Mouse (Mus musculus): ENCODE data around the gene Tubgcp6. TPM values are rescaled to one million over a fixed set of nuclear protein-coding genes. Genes with fewer than 3 reads are reported as not detected.
A peak's percentile ranks its signal among the peaks of the same experiment; 100 is the strongest.

Gene Tubgcp6
- polyA plus RNA-seq, 1 experiment from 2014 or later: 15.8 TPM

DNA sequence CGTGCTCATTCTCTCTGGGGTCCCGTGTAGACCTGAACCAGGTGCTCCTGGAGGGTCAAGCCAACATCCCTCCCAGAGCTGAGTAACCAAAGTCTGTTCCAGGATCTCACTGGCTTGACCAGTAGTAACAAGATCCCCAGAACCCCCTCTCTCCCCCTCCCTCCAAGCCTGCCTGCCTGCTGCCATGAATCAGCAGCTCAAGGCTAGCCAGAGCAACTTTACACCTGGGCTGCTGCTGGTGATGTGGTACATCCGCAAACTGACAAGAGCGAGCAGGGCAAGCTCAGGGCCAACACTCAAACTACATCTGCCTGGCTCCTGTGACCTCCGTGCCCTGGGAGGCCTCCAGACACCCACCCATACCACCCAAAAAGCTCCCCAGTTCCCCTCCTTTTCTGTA lies 18.5 kb upstream of the Tubgcp6 start:
- Histone ChIP-seq H3K27me3 (replicated peaks) (peaks cover 66% of the 10 kb centered on the region), H3K4me1 (replicated peaks) (peaks cover 43% of the 10 kb centered on the region), H3K36me3 (no peaks in the 10 kb centered on the region), H3K4me2 (no peak overlapping the region; the same call in 1 of the 2 replicates), H3K27ac (ENCODE audit: poor library complexity, severe bottlenecking) (no peak overlapping the region), H3K4me3 (no peak overlapping the region), H3K9me3 (replicated peaks) (no peaks in the 10 kb centered on the region), H3K9ac (no peak overlapping the region)
- no peak for ATAC-seq (ENCODE audit: insufficient number of reproducible peaks, low FRiP score)
- WGBS: 17% methylated on average over 5 of the region's 5 CpGs

DNA sequence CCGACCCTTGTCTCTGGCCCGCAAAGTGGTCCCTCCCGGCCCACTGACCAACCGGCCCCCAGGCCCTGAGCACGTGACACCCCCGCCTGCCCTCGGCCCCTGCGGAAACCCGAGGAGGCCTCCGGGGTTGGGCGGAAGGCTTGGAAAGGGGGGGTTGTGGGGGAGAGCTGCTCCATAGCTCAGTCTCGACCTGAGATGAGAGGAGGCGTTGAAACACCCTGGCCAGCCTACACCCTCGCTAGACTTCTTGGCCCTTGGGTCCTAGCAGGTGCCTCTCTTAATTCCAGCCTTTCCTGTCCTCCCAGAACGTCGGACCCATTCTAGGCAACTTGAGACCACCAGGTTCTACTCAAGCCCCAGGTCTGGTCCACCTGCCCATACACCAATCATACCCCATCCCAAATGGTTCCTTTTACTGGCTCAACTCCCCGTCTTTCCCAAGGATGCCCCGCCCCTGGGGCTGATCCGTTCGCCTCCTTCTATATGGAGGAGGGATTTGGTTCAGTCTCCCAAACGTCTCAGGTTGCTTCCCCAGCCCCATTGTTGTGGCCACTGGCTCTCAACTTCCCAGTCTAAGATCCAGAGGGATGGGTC lies 17.8 kb upstream of the Tubgcp6 start, which contains the start of gene Mapk12:
Gene Mapk12, minus strand, starts transcription at position 45 of the 594 bp plus-strand sequence.
- Histone ChIP-seq H3K27ac (ENCODE audit: poor library complexity, severe bottlenecking) (peak within 1 kb of the TSS; percentile 7; the same call in 1 of the 2 replicates), H3K4me1 (replicated peaks) (peaks cover 38% of the 10 kb centered on the region), H3K27me3 (replicated peaks) (peaks cover 59% of the 10 kb centered on the region)

DNA sequence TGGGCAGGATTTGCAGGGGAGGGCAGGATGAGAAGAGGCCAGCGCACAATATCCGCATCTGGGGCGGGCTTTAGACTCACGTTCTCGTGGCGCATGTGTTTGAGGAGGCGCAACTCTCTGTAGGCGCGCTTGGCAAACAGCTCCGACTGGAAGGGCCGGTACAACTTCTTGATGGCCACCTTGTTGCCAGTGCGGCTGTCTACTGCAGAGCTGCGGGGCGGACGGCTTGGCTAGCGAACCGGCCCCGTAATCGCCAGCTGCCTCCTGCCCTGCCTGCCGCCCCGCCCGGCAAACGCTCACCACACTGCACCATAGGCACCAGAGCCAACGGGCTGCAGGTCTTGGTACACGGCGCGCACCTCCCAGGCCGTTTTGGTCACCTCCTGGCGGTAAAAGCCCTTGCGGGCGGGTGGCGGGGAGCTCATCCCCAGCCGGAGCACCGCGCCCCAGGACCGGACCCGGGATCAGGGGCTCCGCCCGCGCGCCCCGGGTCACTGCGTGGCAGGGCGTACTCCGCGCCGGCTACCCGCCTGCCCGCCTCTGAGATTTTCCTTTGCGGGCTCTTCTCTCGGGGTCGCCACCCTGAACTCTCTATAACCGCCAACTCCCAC lies 17.2 kb upstream of the Tubgcp6 start:
- Histone ChIP-seq H3K9ac (peak overlapping the region; percentile 75), H3K27ac (ENCODE audit: poor library complexity, severe bottlenecking) (peak overlapping the region; percentile 7; the same call in 1 of the 2 replicates), H3K4me2 (peak overlapping the region; percentile 98), H3K9me3 (replicated peaks) (no peaks in the 10 kb centered on the region), H3K4me3 (peak overlapping the region; percentile 75), H3K36me3 (peaks cover 2% of the 10 kb centered on the region; the same call in 1 of the 2 replicates), H3K4me1 (replicated peaks) (peaks cover 38% of the 10 kb centered on the region), H3K27me3 (replicated peaks) (peaks cover 53% of the 10 kb centered on the region)
- ATAC-seq (ENCODE audit: insufficient number of reproducible peaks, low FRiP score): peak; percentile 20
- WGBS: under 1% methylated on average over 53 of the region's 53 CpGs

More for the DNA sequence above, 17.8 kb upstream of the Tubgcp6 start, which contains the start of gene Mapk12:
- ATAC-seq (ENCODE audit: insufficient number of reproducible peaks, low FRiP score): peak; percentile 80
- H3K36me3 ChIP-seq: no peaks in the 10 kb centered on the region
- 2% methylated on average over 21 of the region's 21 CpGs for WGBS
- no peaks in the 10 kb centered on the region for H3K9me3 ChIP-seq (replicated peaks)
- H3K9ac ChIP-seq: peak within 1 kb of the TSS; percentile 75
- H3K4me2 ChIP-seq: peak within 1 kb of the TSS; percentile 98
- peak within 1 kb of the TSS; percentile 75 for H3K4me3 ChIP-seq

DNA sequence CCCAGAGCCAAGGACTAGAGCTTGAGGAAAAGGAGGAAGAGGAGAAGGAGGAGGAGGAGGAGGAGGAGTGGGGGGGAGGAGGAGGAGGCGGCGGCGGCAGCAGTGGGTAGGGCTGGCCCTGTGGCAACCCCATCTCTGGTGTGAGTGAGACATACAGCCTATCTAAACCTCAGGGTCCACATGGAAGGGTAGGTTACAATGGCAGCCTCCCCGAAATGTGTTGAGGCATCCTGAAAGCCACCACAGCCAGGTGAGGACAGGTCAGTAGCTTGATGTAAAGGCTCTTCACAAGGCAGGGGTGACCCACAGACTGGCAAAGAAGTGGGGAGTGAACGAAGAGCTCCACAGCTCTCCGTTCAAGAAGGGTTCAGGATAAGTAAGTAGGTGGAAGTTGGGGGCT lies 15.6 kb upstream of the Tubgcp6 start:
- Histone ChIP-seq H3K27ac (ENCODE audit: poor library complexity, severe bottlenecking) (no peak overlapping the region), H3K4me2 (no peak overlapping the region), H3K4me1 (replicated peaks) (peaks cover 38% of the 10 kb centered on the region), H3K36me3 (peaks cover 6% of the 10 kb centered on the region; the same call in 1 of the 2 replicates), H3K9me3 (replicated peaks) (no peaks in the 10 kb centered on the region), H3K27me3 (replicated peaks) (peaks cover 38% of the 10 kb centered on the region), H3K4me3 (no peak overlapping the region), H3K9ac (no peak overlapping the region)
- ATAC-seq (ENCODE audit: insufficient number of reproducible peaks, low FRiP score): no peak
- 95% methylated on average over 5 of the region's 6 CpGs for WGBS

DNA sequence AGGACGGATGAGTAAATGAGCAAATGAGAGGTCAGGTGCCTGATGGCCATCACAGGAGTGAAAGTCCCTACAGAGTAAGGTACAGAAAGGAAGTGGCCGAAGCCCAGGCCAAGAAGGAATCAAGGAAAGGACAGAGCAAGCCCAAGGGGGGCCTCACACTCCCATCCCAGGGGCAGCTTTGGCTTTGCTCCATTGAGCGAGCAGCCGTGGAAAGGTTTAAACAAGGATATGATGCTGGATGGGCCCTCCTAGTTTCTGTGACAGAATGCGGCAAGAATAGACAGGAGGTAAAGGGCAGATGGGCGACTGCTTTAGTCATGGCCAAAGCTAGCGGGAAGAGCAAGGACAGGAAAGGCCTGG lies 15.1 kb upstream of the Tubgcp6 start:
- Histone ChIP-seq H3K4me2 (peak overlapping the region; percentile 56; the same call in 1 of the 2 replicates), H3K27me3 (replicated peaks) (peaks cover 33% of the 10 kb centered on the region), H3K4me3 (no peak overlapping the region), H3K9ac (no peak overlapping the region), H3K4me1 (replicated peaks) (peaks cover 38% of the 10 kb centered on the region), H3K27ac (ENCODE audit: poor library complexity, severe bottlenecking) (no peak overlapping the region), H3K9me3 (replicated peaks) (no peaks in the 10 kb centered on the region), H3K36me3 (peaks cover 10% of the 10 kb centered on the region)
- 75% methylated on average over 7 of the region's 7 CpGs for WGBS
- ATAC-seq (ENCODE audit: insufficient number of reproducible peaks, low FRiP score): no peak

DNA sequence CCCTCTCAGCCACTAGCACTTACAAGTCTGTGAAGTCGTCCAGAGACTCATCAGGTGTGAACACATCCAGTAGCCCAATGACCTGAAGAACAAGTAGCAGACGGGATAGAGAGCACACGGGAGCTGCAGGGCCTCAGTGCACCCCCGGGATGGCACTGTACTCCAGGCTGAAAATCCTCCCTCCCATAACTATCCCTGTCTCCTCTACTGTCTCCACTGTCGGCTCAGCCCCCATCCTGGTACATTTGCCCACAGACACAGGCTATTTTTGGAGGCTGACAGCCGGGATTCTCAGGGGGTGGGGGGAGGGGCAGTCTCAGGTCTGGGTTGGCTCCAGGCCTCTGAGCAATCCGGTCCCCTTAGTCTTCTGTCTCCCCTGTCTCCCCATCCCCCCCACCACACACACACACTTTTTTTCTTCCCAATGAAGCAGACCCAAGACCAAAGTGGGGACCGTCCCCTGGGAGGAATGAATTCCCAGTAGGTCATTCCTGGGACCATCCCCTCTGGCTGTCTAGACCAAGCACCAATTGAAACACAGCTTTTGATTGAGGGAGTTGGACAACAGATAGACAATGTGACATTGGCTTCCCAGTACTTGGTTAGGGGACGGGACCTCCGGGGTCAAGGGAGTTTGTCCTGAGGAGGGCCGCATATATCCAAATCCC lies 14.6 kb upstream of the Tubgcp6 start:
- Histone ChIP-seq H3K9me3 (replicated peaks) (no peaks in the 10 kb centered on the region), H3K9ac (peak overlapping the region; percentile 52; the same call in 1 of the 2 replicates), H3K4me3 (peak overlapping the region; percentile 23; the same call in 1 of the 2 replicates), H3K27ac (ENCODE audit: poor library complexity, severe bottlenecking) (peak overlapping the region; percentile 67; the same call in 1 of the 2 replicates), H3K36me3 (peaks cover 15% of the 10 kb centered on the region), H3K4me2 (peak overlapping the region; percentile 56), H3K27me3 (replicated peaks) (peaks cover 28% of the 10 kb centered on the region), H3K4me1 (replicated peaks) (peaks cover 38% of the 10 kb centered on the region)
- WGBS: 44% methylated on average over 11 of the region's 11 CpGs
- ATAC-seq (ENCODE audit: insufficient number of reproducible peaks, low FRiP score): no peak

DNA sequence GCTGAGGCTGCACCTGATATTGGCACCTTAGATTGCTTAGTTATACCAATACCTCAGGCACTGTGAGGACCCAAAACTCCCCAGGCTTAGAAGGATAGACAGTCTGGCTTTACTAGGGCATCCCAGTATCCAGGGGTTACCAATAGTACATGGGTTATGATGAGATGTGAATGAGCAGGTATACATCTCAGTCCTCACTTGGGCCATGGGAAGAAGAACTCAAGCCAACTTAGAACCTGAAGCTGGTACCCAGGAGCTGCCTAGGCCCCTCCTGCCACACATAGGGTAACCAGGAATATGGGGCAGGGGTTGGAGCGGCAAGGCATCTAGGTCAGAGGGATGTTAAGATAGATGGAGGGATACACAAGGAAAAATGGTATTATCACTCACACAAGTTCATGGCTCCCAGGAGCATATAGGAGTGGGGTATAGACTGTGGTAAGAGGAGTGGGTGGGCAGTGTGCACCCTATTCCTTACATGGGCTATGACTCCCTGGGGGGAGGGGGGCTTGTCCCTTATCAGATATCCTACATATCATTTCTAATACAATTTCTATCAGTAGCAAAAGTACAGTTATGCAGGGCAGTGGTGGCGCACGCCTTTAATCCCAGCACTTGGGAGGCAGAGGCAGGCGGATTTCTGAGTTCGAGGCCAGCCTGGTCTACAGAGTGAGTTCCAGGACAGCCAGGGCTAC lies 13.7 kb upstream of the Tubgcp6 start:
- Histone ChIP-seq H3K9me3 (replicated peaks) (no peaks in the 10 kb centered on the region), H3K4me2 (peak overlapping the region; percentile 56; the same call in 1 of the 2 replicates), H3K36me3 (peaks cover 21% of the 10 kb centered on the region), H3K9ac (no peak overlapping the region), H3K4me1 (replicated peaks) (peaks cover 31% of the 10 kb centered on the region), H3K4me3 (no peak overlapping the region), H3K27me3 (replicated peaks) (peaks cover 19% of the 10 kb centered on the region), H3K27ac (ENCODE audit: poor library complexity, severe bottlenecking) (no peak overlapping the region)
- ATAC-seq (ENCODE audit: insufficient number of reproducible peaks, low FRiP score): no peak
- 83% methylated on average over 5 of the region's 5 CpGs for WGBS

DNA sequence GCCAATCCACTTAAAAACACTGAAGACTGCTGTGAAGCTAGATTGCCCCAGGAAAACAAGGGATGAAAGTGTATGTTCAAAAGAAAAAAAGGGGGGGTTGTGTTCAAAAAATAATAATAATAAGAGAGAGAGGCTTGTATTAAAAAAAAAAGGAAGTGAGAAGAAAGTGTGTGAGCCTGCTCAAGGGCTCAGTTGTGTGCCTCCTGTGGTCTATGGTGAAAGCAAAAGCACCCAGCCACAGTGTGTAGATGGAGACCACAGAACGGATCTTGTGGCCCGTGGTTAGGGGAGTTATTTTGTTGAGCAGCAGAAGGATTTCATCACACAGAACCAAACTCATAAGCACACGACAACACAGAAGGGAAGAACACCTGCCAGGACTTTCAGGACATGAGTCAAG lies 8.4 kb upstream of the Tubgcp6 start:
- no peaks in the 10 kb centered on the region for H3K9me3 ChIP-seq (replicated peaks)
- no peaks in the 10 kb centered on the region for H3K27me3 ChIP-seq (replicated peaks)
- peaks cover 36% of the 10 kb centered on the region for H3K36me3 ChIP-seq
- 75% methylated on average over 3 of the region's 3 CpGs for WGBS
- no peak for ATAC-seq (ENCODE audit: insufficient number of reproducible peaks, low FRiP score)
- peaks cover 12% of the 10 kb centered on the region for H3K4me1 ChIP-seq (replicated peaks)
- H3K4me2 ChIP-seq: no peak overlapping the region
- H3K27ac ChIP-seq (ENCODE audit: poor library complexity, severe bottlenecking): no peak overlapping the region
- no peak overlapping the region for H3K9ac ChIP-seq
- H3K4me3 ChIP-seq: no peak overlapping the region

DNA sequence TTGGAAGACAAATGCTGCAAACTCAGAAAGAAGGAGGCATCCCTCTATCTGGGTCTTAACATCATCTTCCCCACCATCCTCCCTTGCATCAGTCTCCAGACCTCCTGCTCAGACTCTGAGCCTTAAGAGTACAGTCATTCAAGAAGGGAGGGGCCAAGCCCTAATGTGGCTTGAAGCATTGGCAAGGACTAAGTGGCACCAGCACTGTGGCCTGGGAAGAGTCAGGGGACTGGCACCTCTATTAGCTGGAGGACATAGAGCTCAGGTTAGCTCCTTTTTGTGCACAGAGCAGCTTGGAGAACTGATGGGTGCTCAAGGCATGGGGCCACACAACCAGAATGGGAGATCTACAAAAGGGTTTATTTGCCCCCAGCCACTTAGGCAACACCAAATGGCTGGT lies 7.3 kb upstream of the Tubgcp6 start:
- Histone ChIP-seq H3K27ac (ENCODE audit: poor library complexity, severe bottlenecking) (no peak overlapping the region), H3K27me3 (replicated peaks) (no peaks in the 10 kb centered on the region), H3K36me3 (peaks cover 38% of the 10 kb centered on the region), H3K4me2 (no peak overlapping the region), H3K9me3 (replicated peaks) (no peaks in the 10 kb centered on the region), H3K4me3 (no peak overlapping the region), H3K4me1 (replicated peaks) (peaks cover 12% of the 10 kb centered on the region), H3K9ac (no peak overlapping the region)
- ATAC-seq (ENCODE audit: insufficient number of reproducible peaks, low FRiP score): no peak

DNA sequence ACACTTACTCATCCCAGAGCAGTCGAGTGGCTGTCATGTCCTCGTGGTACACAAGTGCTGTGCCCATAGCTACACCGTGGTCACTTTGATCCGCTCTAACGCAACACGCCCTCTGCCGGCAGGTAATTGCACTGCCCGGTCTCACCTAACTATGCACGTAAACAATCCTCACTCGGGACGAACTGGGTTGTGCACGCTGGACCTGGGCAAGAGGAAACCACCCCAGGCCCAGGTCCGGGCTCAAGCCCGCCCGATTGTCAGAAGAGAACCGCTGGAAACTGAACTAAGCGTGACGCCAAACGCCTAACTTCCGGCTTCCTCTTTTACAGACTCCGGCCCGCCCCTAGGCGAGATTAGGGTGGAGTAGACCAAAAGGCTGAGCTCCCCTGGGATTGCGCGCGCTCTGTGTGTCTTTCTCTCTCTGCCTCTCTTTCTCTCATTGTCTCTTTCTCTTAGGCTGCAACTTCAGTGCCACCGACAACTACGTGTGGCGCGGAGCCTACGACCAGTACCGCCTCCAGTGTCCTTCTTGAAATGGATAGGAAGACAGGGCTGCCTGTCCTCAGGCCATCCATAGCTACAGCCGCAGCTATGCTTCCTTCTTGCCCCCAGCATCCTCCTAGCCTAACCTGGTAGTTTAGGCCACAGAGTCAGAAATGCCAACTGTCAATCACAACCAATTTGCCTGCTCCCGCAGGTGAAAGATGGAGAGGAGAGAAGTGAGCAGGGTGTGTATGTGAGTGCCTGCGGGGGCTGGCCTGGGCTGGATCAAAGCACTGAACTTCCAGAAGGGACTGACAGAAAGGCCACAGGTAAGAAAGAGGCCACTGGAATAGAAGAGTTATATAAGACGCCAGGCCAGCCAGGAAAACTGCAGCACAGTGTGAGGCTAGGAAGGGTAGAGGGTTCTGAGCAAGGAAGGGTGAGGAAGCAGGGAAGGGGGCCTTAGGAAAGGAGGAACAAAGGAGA lies 5.8 kb upstream of the Tubgcp6 start, which contains the start of gene Hdac10:
Gene Hdac10, minus strand, starts transcription at position 319 of the 969 bp plus-strand sequence.
- Histone ChIP-seq H3K9ac (peak within 1 kb of the TSS; percentile 82), H3K4me3 (peak within 1 kb of the TSS; percentile 67), H3K4me2 (peak within 1 kb of the TSS; percentile 81), H3K36me3 (peaks cover 37% of the 10 kb centered on the region), H3K27ac (ENCODE audit: poor library complexity, severe bottlenecking) (peak within 1 kb of the TSS; percentile 77), H3K4me1 (replicated peaks) (peaks cover 16% of the 10 kb centered on the region), H3K9me3 (replicated peaks) (no peaks in the 10 kb centered on the region), H3K27me3 (replicated peaks) (no peaks in the 10 kb centered on the region)
- WGBS: 4% methylated on average over 36 of the region's 36 CpGs
- peak; percentile 89 for ATAC-seq (ENCODE audit: insufficient number of reproducible peaks, low FRiP score)

Measured in heart, embryonic 12.5 days (tissue).